Mouse (Mus musculus) lung, adult 2 months (tissue): ENCODE results near the gene Itgbl1.

ENCODE experiments used
- CTCF ChIP-seq: fragments of 200-500 bp; IDR thresholded peaks from 2 replicates; pipeline ENCODE4 v1.5.1; 2011; ENCODE audit warnings: mild to moderate bottlenecking, low read length, control low read depth; ENCODE audit not compliant: insufficient read depth
- POLR2A ChIP-seq: fragments of 200-500 bp; IDR thresholded peaks from 2 replicates; pipeline ENCODE4 v1.6.1; 2011; ENCODE audit warnings: low read depth, mild to moderate bottlenecking, control low read depth, low read length, borderline replicate concordance; ENCODE audit errors: extremely low read depth

GRCm38 (mm10) chr14:123990591-123991195 is 330.9 kb downstream of the Itgbl1 start:
- TF ChIP-seq CTCF (no peak), POLR2A (no peak)
